Mouse (Mus musculus) liver (tissue): ENCODE measurements around the gene 4933434E20Rik.

Experiments
- DNase-seq: peaks from one replicate; pipeline ENCODE4 v3.0.0-alpha.2; 2020; ENCODE audit warnings: mixed read lengths

4933434E20Rik gene

DNA sequence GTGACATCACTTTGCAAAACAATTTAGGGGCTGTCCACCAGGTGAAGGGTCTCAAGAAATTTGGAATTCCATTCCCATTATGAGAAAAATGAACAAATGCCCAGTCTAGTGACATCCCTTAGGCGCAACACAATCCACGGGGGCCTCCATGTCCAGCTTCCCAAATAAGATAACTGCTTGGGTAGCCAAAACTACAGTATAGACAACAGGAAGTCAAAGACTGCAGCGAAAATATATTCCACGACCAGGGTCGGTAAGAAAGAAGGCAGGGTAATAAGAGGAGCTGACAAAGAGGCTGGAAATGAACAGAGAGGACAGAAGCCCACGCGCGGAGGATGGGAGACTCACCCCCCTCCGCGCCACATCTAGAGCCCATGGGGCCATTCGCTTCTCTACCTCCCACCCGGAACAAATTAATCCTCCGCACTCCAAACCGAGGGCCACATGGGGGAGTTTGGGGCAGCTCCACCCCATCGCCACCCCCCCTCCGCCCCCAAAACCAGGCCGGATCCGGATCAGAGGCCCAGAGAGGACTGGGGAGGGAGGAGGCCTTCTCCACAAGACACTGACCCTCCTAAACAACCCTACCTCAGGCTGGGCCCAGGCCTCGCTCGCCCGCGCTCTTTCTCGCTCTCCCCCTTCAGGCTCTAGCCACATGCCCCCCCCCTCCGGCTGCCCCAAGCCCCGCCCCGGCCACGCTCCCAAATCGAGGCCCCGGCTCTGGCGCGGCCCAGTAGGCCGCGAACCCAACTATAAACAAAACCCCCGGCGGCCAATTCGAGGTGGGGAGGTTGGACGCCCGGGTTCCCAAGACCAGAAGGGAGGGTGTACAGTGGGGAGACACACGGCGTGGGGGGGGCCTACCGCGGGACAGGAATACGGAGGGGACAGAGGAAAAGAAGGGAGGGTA lies at the start of gene 4933434E20Rik:
Gene 4933434E20Rik (plus strand): TSS at position 196 of the 910 bp plus-strand sequence.
- DNase-seq, result peak; percentile 74

DNA sequence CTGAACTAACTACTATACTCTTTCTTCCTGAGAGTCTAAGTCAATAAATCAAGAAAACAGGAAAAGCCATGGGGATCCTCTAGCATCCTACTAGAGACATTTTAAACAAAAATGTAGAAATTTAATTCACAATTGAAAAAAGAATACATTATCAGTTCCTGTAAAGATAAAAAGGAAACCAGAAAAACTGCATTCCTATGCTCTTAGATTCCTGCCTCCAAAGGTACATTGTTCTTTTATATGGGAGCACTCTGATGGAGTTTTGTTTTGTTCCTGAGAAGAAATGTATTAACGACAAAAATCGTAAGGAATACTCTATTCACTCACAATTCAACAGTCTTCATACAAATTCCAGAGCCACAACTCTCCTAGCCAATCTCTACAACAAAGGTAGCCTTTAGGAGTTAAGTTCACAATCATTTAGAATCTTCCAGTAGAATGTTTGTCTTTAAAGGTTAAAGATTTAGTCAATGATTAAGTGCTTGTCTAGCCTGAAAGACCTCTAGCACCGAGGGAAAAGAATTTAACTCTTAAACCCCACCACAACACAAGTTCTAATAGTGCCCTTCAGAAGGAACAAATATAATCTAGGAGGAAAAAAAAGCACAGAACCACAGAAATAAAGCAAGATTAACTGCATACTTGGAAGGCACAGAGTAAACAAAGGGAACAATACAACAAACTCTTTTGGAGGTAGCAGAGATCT lies 47.2 kb upstream of the 4933434E20Rik start:
- DNase-seq, result no peak

DNA sequence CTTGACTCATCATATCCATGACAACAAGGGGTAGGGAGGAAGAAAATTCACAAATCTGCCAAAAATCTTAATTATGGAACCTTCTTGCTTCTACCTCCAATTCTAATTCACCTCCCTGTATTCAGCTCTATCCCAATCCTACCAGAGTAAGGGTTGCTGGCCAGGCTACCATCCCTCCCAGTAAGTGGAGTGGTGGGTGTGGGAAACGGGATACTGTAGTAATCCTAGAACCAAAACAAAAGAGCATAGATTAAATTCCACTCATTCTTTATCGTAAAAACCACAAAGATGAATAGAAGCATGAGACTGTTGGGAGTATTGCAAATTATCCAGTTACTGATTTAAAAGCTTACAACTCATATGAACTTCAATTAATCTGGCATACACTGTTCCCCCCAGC lies 41.1 kb upstream of the 4933434E20Rik start:
- no peak for DNase-seq

DNA sequence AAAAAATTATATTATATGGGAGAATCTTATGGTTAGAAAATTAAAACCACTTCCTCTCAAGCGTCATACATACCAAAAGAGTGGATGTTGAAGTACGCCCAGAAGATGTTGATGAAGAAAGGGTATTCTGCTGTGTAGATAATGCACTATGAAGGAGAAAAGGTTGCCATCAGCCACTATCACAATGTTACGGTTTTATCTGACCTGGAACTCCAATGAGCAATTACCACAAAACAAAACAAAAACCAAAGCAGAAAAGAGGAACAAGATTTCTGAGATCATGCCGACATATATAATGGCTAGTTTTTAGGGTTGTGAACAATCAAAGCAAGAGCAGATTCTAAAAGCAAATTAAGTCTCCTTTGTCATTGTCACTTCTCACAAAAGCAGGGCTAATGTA lies 34.8 kb upstream of the 4933434E20Rik start:
- DNase-seq, result no peak

DNA sequence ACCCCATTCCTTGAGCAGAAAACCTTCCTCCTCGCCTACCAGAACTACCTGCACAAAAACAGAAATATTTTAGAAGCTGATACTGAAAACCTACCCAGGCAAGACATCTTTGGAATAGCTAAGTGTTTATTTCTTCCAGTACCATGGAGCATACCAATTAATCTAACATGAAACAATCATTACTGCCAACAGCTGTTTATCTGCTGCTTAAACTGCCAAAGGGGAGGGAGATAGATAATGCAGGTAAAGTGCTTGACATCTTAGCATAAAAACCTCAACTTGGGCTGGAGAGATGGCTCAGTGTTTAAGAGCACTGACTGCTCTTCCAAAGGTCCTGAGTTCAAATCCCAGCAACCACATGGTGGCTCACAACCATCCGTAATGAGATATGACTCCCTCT lies 16.8 kb upstream of the 4933434E20Rik start:
- no peak for DNase-seq

DNA sequence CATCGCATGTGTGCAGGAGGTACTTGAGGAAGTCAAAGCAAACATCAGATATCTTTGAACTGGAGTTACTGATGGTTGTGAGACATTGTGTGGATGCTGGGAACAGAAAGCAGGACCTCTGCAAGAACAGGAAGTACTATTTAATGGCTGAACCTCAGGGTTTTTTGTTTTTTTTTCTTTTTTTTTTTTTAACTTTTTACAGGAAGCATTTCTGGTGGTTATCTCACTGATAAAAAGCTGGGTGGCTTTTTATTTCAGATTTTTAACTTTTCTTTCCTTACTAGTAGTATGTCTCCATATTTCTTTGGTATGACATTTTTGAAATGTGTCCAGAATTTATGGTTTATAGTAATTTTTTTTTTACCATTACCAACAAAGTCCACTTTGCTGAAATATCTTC lies 15.2 kb upstream of the 4933434E20Rik start:
- no peak for DNase-seq

DNA sequence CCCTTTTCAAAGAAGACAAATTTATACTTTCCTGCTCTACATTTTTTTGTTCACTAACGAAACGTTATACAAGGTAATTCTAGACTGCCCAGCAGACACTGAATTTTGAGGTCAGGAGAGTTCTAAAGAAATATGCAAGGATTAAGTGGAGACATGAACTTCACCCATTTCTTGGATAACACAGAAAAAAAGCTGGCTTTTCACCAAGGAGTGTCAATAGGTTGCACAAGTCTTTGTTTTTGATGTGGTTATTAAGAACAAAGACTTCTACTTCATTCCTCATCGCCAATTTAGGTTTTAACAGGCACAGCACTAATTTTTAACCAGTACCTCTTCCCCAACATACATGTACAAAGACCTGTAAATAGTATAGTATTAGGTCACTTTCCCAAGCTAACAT lies 1.7 kb upstream of the 4933434E20Rik start:
- DNase-seq, result no peak

DNA sequence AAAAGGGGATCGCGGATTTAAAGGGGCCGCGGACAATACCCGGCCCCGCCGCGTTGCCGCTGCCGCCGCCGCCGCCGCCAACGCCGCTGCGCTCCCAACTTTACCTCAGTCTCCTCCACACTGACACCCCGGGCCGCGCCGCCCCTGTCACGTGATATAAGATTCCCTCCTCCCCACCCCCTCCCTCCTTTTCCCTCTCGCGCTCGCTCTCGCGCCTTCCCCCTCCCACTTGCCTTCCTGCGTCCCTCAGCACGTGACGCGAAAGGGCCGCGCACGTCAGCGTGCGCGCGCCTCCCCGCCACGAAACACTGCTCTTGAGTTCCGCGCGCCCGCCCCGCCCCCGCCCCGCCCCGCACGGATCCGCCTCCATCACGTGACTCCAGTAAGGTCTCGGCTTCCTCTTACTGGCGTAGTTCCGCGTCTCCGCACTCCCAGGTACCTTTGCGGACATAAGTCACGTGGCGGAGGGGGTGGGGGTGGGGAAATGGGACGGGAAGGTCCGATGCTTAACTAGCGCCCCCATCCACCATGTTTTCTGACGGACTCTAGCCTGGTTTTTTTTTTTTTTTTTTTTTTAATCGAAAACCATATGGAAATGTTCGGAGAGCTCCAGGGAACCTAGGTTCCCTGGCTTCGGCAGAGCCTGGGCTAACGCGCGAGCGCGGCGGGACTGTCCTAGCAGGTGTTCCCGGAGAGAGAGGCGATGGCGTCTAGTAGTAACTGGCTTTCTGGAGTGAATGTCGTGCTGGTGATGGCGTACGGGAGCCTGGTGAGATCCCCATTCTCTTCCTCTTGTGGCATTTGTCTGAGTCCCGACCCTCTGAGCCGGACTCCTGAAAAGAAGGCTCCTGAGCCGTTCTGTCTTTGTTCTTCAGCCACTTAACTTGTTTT lies 1.2 kb downstream of the 4933434E20Rik start, which contains the start of gene Ubap2l:
Gene Ubap2l (minus strand): TSS at position 278 of the 891 bp plus-strand sequence.
- DNase-seq, result peak; percentile 99

DNA sequence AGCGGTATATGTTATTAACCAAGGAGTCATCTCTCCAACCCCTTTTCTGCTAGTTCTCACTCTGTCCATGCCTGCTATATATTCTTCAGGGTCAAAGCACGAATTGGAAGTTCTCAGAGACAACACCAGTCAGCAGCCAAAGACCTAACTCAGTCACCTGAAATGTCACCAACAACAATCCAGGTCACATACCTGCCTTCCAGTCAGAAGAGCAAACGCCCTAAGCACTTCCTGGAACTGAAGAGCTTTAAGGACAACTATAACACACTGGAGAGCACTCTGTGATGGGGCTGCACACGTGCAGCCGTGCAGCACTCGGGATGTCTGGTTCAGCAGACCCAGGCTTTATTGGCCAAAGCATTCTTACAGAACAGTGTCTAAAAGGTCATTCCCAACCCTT lies 10.1 kb downstream of the 4933434E20Rik start:
- DNase-seq, result no peak

DNA sequence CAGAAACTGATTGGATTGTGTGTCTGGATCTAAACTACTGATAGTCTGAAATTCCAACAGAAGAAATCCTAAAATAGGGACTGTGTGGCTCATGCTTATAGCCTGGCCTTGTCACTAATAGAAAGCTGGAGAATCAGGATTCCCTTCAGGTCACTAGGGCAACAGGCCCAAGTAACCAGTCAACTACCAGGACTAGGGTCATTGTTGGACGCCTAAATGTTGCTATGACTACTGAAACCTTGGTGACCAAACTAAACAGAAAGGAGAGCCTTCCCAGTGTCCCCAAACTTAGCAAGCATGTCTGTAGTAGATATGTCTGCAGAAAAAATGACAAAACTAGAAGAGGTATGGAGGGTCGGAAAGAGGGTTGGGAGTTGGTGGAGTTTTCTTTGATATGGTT lies 11.1 kb downstream of the 4933434E20Rik start:
- no peak for DNase-seq

DNA sequence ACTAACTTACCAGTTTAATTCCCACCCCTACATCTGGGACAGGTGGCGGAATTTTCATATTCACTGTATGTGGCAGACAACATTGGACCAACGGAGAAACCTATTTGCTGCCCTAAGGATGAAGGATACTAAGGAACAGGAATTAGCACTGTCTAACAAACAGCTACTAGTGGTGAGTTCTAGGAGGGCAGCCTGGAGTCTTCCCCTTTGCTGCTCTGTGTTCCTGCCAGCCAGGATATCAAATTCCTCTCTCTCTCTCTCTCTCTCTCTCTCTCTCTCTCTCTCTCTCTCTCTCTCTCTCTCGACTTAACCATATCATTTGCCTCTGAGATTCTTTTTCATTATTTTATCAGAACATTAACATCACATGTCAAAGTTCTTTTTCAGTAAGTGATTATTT lies 12.9 kb downstream of the 4933434E20Rik start:
- no peak for DNase-seq

DNA sequence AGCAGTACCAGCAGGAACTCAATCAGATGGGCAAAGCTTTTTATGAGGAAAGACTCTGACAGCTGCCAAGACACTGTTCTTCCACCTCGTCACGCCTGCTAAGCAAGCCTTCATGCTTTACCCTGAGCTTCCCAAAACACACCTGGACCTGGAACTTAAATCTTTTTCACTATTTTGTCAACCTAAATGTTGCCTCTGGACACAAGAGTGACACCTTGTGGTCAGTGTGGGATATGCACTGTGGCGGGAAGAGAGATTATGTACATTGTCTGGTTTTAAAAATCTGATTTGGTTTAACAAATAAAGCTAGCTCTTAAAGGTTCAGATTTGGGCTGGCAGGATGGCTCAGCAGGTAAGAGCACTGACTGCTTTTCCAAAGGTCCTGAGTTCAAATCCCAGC lies 14.1 kb downstream of the 4933434E20Rik start:
- DNase-seq, result peak; percentile 54

DNA sequence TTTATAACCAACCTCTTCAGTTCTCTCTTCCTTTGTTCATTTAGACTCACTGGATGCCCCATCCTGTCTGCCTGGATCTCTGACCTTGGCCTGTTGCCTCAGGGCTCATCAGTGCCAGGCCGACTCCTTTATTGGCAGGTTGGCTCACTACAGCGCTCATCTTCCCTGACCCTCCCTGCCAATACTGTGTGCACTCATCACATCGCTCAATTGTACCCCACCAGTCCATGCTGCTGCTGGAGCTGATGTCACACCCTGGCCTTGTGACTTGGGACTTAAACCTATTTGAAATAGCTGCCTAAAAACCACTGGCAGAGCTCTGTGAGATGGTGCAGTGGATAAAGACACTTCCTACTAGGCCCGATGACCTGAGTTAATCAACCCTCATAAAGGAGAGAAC lies 16.4 kb downstream of the 4933434E20Rik start:
- DNase-seq, result no peak

DNA sequence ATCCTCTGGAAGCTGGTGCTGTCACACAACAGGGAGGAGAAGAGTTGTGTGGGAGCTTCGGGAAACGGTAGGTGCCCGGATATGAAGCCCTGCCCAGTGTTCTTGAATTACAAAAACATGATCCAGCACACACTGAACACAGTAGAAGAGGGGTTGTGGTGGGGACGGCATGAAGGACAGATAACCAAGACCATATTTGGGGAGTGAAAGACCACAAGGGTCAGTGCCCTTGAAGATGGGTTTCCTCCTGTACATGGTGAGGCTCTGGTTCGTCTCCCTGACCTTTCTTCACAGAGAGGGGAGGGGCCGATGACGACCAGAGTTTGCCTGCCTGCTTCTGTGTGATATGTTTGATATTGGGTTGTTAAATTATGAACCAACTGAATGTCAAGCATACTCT lies 18.3 kb downstream of the 4933434E20Rik start:
- no peak for DNase-seq

DNA sequence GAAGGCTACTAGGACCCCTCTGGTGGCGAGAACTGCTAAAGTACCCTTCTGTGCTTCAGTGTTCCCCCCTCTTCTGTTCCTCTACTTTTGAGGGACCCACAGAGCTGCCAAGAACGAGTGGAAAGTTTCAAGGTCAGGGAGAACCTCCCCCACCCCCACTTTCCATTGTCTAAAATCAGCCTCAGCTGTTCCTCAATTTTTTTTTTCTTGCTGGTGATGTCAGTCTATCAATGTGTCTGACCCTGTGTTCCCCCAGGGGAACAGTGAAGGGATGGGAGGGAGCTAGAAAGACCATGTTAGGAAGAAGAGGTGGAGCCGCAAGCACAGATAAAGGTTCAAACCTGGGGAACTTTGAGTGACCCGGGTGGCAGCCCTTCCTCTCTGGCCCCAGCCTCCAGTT lies 20.9 kb downstream of the 4933434E20Rik start, which contains the start of gene Tpm3:
Gene Tpm3 (plus strand): TSS at position 356 of the 400 bp plus-strand sequence.
- no peak for DNase-seq

DNA sequence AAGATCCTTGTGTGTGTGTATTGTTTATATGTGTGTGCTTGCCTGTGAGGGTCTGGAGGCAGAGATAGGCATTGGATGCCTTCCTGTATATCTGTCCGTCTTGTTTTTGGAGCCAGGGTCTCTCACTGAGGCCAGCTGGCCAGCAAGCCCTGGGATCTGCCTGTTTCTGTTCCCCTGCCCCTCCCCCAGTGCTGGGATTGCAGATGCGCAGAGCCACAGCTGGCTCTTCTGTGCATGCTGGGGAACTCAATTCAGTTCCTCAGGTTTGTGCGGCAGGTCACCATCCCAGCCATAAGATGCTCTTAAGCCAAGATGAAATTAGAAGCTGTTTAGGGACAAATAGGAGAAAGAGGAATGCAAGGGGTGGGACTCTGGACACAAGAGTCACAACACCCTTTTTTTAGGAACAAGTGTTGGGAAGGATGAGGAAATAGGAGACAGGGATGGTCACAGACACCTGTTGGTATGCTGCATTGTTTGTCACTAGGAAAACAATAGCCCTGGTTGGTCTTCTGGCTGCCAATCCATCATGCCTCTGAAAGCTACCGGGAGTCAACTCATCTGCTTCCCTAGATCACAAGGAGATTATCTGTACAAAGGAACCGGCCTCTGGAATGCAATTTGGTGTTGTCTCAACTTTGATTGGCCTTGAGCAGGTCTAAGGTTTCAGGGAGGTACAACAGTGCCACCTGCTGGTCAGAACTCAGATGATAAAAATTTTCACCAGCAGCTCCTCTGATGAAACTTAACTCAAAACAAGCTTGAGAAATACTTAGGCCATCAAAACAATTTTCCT lies 25.7 kb downstream of the 4933434E20Rik start:
- peak; percentile 73 for DNase-seq

DNA sequence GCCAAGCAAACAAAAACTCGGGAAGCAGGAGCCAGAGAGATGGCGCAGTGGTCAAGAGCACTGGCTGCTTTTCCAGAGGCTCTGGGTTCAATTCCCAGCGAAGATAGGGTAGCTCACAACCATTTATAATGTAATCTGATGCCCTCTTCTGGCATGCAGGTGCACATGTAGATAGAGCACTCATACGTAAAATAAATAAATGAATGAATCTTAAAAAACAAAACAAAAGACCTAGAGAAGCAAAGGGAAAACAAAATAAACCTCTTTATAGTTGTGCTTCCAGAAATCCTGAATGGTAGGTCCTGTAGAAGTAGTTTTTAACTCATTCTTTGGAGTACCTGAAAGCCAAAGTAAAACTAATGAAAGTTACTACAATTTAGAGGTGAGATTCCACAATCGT lies 26.8 kb downstream of the 4933434E20Rik start:
- no peak for DNase-seq

DNA sequence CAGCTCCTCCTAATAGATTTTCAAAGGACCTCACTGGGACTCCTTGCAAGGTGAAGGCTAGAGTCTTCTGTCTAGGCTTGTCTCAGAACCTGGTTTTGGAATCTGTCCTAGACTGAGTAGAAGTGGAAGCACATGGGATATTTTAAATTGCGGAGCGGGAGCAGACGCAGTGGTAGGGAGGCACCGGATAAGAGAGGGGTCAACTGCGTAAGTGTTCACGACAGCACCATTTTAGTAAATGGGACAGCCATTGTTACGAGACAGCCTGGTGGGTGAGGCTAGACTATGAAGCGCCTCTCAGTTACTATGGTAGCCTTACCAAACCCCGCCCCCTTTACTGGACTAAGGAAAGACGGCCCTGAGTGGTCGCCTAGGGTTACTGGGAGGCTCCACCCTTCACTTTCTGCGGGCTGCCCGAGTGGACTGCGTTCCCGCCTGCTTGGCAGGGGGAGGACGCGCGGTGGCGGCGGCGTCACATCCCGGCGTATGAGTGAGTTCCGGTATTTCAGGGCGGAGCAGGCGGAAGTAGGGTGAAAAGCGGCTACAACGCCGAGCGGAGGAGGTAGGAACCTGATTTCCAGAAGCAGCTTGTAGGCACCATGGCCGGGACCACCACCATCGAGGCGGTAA lies 27.8 kb downstream of the 4933434E20Rik start:
- peak; percentile 96 for DNase-seq

DNA sequence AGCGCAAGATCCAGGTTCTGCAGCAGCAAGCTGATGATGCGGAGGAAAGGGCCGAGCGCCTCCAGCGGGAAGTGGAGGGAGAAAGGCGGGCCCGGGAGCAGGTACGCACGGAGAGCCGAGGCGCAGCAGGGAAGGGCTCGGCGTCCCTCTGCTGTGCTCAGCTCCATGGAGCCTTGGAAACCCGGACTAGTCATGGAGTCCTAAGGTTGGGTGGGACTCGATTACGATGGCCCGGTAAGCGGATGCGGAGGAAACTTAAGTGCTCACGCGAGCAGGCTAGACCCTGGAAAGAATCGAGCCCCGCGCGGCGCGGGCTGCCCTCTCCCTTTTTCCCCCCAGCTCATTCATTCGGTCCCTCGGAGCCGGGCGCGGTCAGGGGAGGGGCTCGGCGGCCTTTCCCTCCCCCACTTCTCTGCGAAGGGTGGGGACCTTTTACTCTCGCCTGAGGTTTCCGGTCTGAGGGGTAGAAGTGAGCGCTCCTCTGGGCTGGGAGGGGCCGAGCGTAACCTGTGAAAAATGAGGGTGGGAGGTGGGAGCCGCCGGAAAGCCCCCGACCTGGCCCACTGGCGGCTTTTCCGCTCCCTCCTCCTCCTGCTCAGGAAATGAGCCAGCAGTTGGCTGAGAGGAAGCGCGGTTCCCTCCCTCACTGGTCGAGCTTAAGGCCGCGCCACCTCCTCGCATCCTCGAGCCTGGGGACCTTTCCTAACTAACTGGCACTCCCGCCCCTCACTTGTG lies 28.5 kb downstream of the 4933434E20Rik start:
- DNase-seq, result peak; percentile 82

DNA sequence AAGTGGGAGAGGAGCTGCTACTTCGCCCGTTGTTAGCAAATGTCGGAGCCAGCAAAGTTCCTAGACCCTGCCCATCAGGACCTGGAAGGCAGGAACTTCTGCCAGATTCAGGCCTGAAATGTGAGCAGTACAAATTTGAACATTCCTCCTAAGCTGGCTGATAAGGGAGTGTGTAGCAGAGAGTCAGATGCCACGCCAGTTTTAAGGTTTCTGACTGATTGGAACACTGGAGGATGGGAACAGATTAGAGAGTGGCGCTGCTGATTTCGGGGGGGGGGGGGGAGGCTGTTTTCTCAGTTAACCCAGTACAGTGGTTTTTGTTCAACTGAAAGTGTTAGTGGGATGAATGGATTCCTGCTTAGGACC lies 29.0 kb downstream of the 4933434E20Rik start:
- DNase-seq, result no peak
